Mouse (Mus musculus): Measurements from ENCODE around the gene Iqck.

DNA sequence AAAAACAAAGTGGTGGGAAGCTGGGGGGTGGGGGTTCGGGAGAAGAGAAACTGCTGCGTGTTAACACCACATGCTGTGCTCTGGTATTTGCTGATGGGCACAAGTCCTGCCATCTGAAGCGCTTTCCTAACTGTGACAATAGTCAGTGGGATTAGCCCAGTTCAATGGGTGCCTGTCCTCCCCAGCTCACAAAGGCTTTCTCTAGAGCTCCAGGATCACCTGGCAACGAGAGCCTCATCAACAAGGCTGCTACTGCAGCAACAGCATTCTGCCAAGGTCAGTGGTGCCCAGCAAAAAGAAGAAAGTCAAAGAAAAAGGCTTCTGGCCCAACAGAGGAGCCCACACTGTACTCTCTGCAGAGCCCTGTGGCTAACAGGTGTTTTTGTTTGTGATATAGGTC is 81.3 kb downstream of the Iqck start:
- TF ChIP-seq HCFC1 (IDR thresholded peaks at IDR 0.05; ENCODE audit: low read depth, low read length) (no peak), KAT2A (IDR thresholded peaks at IDR 0.05; ENCODE audit: insufficient replicate concordance, low read length) (no peak), CTCF (conservative IDR thresholded peaks at IDR 0.05 in 1 of 2, IDR thresholded peaks at IDR 0.05 in 1 of 2; ENCODE audit: low read depth in 2 of 2, low read length in 2 of 2) (no peak), ZMIZ1 (IDR thresholded peaks at IDR 0.05; ENCODE audit: low read depth, low read length) (no peak), POLR2A (IDR thresholded peaks at IDR 0.05; ENCODE audit: low read depth, low read length) (no peak), ZC3H11A (IDR thresholded peaks at IDR 0.05; ENCODE audit: low read depth, low read length) (no peak), TBP (conservative IDR thresholded peaks at IDR 0.05; ENCODE audit: low read depth, low read length) (no peak), POLR2AphosphoS2 (IDR thresholded peaks at IDR 0.05; ENCODE audit: low read depth, low read length) (no peak), ELF1 (IDR thresholded peaks at IDR 0.05; ENCODE audit: low read depth, low read length) (no peak)
